Mouse (Mus musculus): ENCODE data around the gene Rxrb. TPM values are rescaled to one million over a fixed set of nuclear protein-coding genes. Genes with fewer than 3 reads are reported as not detected.

Gene Rxrb
- polyA plus RNA-seq, 1 experiment from 2014 or later: 13.8 TPM

DNA sequence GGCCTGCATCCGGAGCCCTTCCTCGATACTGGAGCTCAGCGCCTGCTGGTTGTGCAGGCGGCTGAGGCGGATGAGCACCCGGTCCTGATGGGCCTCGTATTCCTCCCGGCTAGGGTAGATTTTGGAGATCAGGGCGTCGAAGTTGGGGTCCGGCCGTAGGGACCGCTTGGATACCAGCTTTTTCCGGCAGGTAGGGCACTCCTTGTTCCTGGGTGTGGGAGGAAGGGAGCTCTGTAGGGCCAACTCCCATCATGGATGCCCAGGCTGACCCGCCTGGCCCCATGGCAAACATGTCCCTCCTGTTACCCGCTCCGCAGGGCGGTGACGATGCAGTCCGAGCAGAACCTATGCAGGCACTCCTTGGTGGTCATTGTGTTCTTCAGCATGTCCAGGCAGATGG lies 8.6 kb upstream of the Rxrb start:
- Histone ChIP-seq H3K27ac (ENCODE audit: low read depth, low read length) (no peak overlapping the region), H3K36me3 (ENCODE audit: control insufficient read depth, insufficient read depth, low read length) (peaks cover 16% of the 10 kb centered on the region), H3K4me2 (no peak overlapping the region), H3K4me1 (ENCODE audit: control insufficient read depth, insufficient read depth, low read length) (peaks cover 27% of the 10 kb centered on the region), H3K4me3 (ENCODE audit: low read depth, low read length) (0 out of 2 replicates have a peak overlapping the region, but pooled peaks have one; percentile 3), H3K27me3 (ENCODE audit: control insufficient read depth, insufficient read depth, low read length) (no peaks in the 10 kb centered on the region), H3K9me3 (replicated peaks; ENCODE audit: control insufficient read depth, low read length) (no peaks in the 10 kb centered on the region; the same call in 1 of the 2 replicates), H3K9ac (ENCODE audit: low read depth, low read length) (no peak overlapping the region)
- no peak for ATAC-seq (replicated peaks; ENCODE audit: insufficient number of reproducible peaks, low FRiP score, low TSS enrichment)
- WGBS (ENCODE audit: insufficient replicate concordance): 93% methylated on average over 20 of the region's 20 CpGs

DNA sequence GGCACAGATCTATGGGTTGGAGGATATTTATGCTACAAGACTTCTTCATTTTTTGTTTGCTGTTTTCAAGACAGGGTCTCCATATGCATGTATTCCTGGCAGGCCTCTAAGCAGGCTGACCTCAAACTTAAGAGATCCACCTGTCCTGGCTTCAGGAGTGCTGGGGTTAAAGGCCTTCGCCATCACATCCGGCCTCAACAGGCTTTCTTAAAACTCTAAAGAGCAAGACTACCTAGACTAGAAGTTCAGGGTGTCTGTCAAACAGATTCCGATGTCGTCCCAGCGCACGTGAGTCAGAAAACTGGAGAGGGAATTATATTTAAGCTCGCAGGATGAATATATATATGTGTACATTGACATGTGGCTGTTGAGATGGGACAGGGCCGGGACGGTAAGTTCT lies 7.9 kb upstream of the Rxrb start:
- 66% methylated on average over 9 of the region's 9 CpGs for WGBS (ENCODE audit: insufficient replicate concordance)
- Histone ChIP-seq H3K36me3 (ENCODE audit: control insufficient read depth, insufficient read depth, low read length) (peaks cover 18% of the 10 kb centered on the region), H3K9ac (ENCODE audit: low read depth, low read length) (peak overlapping the region; percentile 96), H3K4me2 (peak overlapping the region; percentile 94), H3K9me3 (replicated peaks; ENCODE audit: control insufficient read depth, low read length) (no peaks in the 10 kb centered on the region; the same call in 1 of the 2 replicates), H3K27me3 (ENCODE audit: control insufficient read depth, insufficient read depth, low read length) (no peaks in the 10 kb centered on the region), H3K4me3 (ENCODE audit: low read depth, low read length) (peak overlapping the region; percentile 87), H3K4me1 (ENCODE audit: control insufficient read depth, insufficient read depth, low read length) (peaks cover 32% of the 10 kb centered on the region), H3K27ac (ENCODE audit: low read depth, low read length) (0 out of 2 replicates have a peak overlapping the region, but pooled peaks have one; percentile 88)
- ATAC-seq (replicated peaks; ENCODE audit: insufficient number of reproducible peaks, low FRiP score, low TSS enrichment): no peak

DNA sequence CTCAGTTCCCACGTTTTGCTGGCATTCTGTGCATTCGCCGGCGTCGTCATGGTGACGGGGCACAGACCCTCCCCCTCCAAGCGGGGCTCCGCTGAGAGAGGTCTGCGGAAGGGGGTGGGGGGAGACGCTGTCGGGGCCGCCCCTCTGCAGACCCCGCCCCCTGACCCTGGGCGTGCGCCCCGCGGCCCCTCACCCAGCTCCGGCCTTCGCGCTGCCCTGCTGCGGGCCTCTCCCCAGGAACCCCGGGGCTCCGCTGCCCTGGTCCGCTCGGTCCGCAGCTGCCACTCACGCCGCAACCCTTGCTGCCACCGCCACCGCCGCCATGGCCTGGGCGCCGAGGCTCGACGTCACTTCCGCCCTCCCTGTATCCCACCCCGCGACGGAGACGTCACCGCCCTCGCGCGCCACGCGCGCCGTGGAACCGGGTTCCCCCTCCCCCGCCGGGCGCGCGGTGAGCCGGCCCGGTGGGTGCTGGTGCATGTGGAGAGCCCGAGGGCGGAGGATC lies 7.2 kb upstream of the Rxrb start, which contains the start of gene Ring1:
TSS of gene Ring1 (minus strand) at position 364 of the 505 bp plus-strand sequence.
- H3K4me2 ChIP-seq: peak within 1 kb of the TSS; percentile 94
- peaks cover 25% of the 10 kb centered on the region for H3K36me3 ChIP-seq (ENCODE audit: control insufficient read depth, insufficient read depth, low read length)
- no peaks in the 10 kb centered on the region for H3K9me3 ChIP-seq (replicated peaks; ENCODE audit: control insufficient read depth, low read length)
- peaks cover 35% of the 10 kb centered on the region for H3K4me1 ChIP-seq (ENCODE audit: control insufficient read depth, insufficient read depth, low read length)
- ATAC-seq (replicated peaks; ENCODE audit: insufficient number of reproducible peaks, low FRiP score, low TSS enrichment): peak; percentile 61
- H3K27me3 ChIP-seq (ENCODE audit: control insufficient read depth, insufficient read depth, low read length): no peaks in the 10 kb centered on the region
- H3K4me3 ChIP-seq (ENCODE audit: low read depth, low read length): peak within 1 kb of the TSS; percentile 87
- H3K27ac ChIP-seq (ENCODE audit: low read depth, low read length): peak within 1 kb of the TSS; percentile 88
- under 1% methylated on average over 49 of the region's 58 CpGs for WGBS (ENCODE audit: insufficient replicate concordance)
- H3K9ac ChIP-seq (ENCODE audit: low read depth, low read length): peak within 1 kb of the TSS; percentile 96

DNA sequence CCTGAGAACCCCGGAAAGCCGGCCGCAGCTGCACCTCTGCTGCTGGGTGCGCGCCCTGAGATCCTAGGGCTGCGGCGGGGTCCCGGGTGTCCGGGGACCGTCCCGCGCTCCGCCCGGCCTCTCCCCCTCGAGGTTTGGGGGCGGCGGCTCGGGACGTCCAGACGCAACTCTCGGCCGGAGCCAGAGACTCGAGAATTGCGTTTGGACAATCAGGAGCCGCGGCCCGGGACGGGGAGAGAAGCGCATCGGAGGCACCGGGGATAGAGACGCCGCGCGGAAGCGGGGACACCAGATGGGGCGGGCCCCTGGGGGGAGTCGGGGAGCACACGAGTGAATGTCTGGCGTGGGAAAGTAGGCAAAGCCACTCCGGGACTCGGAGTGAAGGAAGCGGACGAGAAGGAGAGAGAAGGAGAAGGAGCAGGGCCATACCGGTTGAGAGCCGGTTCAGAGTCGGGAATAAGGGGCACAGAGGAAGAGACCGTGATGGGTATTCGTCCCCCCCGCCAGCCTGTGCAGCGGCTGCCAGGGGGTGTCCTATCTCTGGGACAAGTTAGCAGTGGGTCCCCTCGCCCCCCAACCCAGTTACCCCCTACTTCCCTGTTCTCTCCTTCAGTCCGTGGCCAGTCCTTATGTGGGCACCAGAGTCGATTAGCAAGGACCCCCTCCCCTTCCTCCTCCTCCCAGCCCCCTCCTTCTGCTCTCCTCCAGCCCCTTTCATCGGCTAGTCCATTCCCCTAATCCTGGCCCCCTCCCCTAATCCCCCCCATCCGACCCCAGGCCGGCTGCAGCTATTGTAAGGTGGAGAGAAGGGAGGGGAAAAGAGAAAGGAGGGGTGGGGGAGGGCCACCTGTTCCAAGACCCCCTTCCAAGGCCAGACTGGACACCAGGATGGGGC lies 6.5 kb upstream of the Rxrb start:
- H3K4me3 ChIP-seq (ENCODE audit: low read depth, low read length): peak overlapping the region; percentile 87
- peak overlapping the region; percentile 96 for H3K9ac ChIP-seq (ENCODE audit: low read depth, low read length)
- WGBS (ENCODE audit: insufficient replicate concordance): 1% methylated on average over 57 of the region's 57 CpGs
- H3K4me1 ChIP-seq (ENCODE audit: control insufficient read depth, insufficient read depth, low read length): peaks cover 40% of the 10 kb centered on the region
- no peak for ATAC-seq (replicated peaks; ENCODE audit: insufficient number of reproducible peaks, low FRiP score, low TSS enrichment)
- peaks cover 30% of the 10 kb centered on the region for H3K36me3 ChIP-seq (ENCODE audit: control insufficient read depth, insufficient read depth, low read length)
- H3K27ac ChIP-seq (ENCODE audit: low read depth, low read length): peak overlapping the region; percentile 88
- no peaks in the 10 kb centered on the region for H3K9me3 ChIP-seq (replicated peaks; ENCODE audit: control insufficient read depth, low read length)
- peak overlapping the region; percentile 94 for H3K4me2 ChIP-seq
- no peaks in the 10 kb centered on the region for H3K27me3 ChIP-seq (ENCODE audit: control insufficient read depth, insufficient read depth, low read length)

DNA sequence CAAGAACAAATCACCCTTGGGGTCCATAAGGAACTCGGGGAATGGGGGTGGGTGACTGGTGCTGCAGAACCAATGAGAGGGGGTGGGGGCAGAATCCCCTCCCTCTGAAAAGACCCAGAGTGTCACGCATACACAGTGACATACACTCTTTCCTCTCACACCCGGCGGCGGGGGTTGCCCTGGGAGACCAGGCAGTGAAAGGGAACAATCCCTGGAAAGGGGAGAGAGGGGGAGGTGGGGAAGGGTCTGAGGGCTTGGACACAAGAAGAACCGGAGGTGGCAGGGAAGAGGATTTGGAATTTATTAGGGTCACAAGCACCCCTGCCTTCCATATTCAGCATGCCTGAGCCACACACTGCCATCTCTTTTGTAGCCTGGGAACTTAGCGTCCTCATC lies 5.9 kb upstream of the Rxrb start:
- WGBS (ENCODE audit: insufficient replicate concordance): 14% methylated on average over 7 of the region's 7 CpGs
- Histone ChIP-seq H3K36me3 (ENCODE audit: control insufficient read depth, insufficient read depth, low read length) (peaks cover 27% of the 10 kb centered on the region), H3K4me1 (ENCODE audit: control insufficient read depth, insufficient read depth, low read length) (peaks cover 46% of the 10 kb centered on the region), H3K27me3 (ENCODE audit: control insufficient read depth, insufficient read depth, low read length) (no peaks in the 10 kb centered on the region), H3K9ac (ENCODE audit: low read depth, low read length) (peak overlapping the region; percentile 96; the same call in 1 of the 2 replicates), H3K4me3 (ENCODE audit: low read depth, low read length) (peak overlapping the region; percentile 87), H3K9me3 (replicated peaks; ENCODE audit: control insufficient read depth, low read length) (no peaks in the 10 kb centered on the region), H3K27ac (ENCODE audit: low read depth, low read length) (no peak overlapping the region), H3K4me2 (peak overlapping the region; percentile 94)
- ATAC-seq (replicated peaks; ENCODE audit: insufficient number of reproducible peaks, low FRiP score, low TSS enrichment): no peak

DNA sequence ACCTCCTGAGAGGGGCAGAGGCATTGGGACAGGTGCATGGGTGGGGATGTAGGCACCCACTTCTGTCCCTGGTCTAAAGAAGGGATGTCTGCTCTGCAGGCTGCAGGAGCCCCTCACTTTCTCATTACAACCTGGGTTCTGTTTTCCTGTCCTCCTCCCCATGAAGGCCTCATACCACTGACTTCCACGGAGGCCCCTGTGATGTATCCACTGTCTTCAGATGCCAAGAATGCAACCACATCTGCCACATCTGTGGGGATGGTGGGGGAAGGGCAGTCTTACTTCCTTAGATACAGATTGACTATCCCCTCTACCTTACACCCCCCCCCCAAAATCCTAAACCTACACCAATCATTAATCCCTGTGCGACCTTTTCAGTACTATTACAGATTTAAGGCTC lies 5.4 kb upstream of the Rxrb start:
- ATAC-seq (replicated peaks; ENCODE audit: insufficient number of reproducible peaks, low FRiP score, low TSS enrichment): no peak
- Histone ChIP-seq H3K9ac (ENCODE audit: low read depth, low read length) (0 out of 2 replicates have a peak overlapping the region, but pooled peaks have one; percentile 22), H3K4me3 (ENCODE audit: low read depth, low read length) (0 out of 2 replicates have a peak overlapping the region, but pooled peaks have one; percentile 87)

DNA sequence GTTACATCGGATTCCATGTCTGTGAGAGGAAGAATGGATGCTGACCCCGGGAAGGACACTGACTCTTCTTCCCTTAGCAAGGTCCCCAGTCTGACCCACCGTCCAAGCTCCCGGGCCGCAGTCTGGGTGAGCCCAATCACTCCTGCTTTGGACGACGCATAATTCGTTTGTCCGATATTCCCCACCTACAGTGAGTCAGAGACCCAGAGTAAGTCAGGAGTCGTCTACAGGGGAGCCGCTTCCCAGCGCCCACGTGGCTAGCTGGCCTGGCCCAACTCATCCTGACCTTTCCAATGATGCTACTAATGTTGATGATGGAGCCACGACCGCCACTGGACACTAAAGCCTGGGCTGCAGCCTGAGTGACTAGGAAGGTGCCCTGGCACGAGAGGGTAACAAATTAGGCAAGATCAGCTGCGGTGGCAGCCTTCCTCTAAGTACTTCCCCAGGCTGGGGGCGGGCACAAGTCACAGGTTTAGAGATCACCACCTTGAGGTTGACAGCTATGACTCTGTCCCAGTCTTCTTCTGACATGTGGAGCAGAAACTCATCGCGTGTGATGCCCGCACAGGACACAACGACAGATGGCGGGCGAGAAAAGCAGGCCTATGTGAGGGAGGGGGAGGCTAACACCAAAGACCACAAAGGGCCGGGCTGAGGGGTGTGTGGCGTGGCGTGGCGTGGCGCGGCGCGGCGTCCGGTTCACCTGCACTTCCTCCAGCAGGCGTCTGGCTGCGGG lies 4.5 kb upstream of the Rxrb start:
- H3K36me3 ChIP-seq (ENCODE audit: control insufficient read depth, insufficient read depth, low read length): peaks cover 19% of the 10 kb centered on the region
- H3K4me3 ChIP-seq (ENCODE audit: low read depth, low read length): peak overlapping the region; percentile 71
- H3K9me3 ChIP-seq (replicated peaks; ENCODE audit: control insufficient read depth, low read length): no peaks in the 10 kb centered on the region
- peaks cover 47% of the 10 kb centered on the region for H3K4me1 ChIP-seq (ENCODE audit: control insufficient read depth, insufficient read depth, low read length)
- 10% methylated on average over 36 of the region's 36 CpGs for WGBS (ENCODE audit: insufficient replicate concordance)
- H3K27me3 ChIP-seq (ENCODE audit: control insufficient read depth, insufficient read depth, low read length): no peaks in the 10 kb centered on the region
- ATAC-seq (replicated peaks; ENCODE audit: insufficient number of reproducible peaks, low FRiP score, low TSS enrichment): no peak
- peak overlapping the region; percentile 78 for H3K9ac ChIP-seq (ENCODE audit: low read depth, low read length)
- peak overlapping the region; percentile 97 for H3K4me2 ChIP-seq
- H3K27ac ChIP-seq (ENCODE audit: low read depth, low read length): peak overlapping the region; percentile 73

More for the DNA sequence above, 5.4 kb upstream of the Rxrb start:
- WGBS (ENCODE audit: insufficient replicate concordance): 35% methylated on average over 2 of the region's 2 CpGs
- Histone ChIP-seq H3K27ac (ENCODE audit: low read depth, low read length) (no peak overlapping the region), H3K4me1 (ENCODE audit: control insufficient read depth, insufficient read depth, low read length) (peaks cover 47% of the 10 kb centered on the region), H3K36me3 (ENCODE audit: control insufficient read depth, insufficient read depth, low read length) (peaks cover 23% of the 10 kb centered on the region), H3K4me2 (peak overlapping the region; percentile 97), H3K27me3 (ENCODE audit: control insufficient read depth, insufficient read depth, low read length) (no peaks in the 10 kb centered on the region), H3K9me3 (replicated peaks; ENCODE audit: control insufficient read depth, low read length) (no peaks in the 10 kb centered on the region)

DNA sequence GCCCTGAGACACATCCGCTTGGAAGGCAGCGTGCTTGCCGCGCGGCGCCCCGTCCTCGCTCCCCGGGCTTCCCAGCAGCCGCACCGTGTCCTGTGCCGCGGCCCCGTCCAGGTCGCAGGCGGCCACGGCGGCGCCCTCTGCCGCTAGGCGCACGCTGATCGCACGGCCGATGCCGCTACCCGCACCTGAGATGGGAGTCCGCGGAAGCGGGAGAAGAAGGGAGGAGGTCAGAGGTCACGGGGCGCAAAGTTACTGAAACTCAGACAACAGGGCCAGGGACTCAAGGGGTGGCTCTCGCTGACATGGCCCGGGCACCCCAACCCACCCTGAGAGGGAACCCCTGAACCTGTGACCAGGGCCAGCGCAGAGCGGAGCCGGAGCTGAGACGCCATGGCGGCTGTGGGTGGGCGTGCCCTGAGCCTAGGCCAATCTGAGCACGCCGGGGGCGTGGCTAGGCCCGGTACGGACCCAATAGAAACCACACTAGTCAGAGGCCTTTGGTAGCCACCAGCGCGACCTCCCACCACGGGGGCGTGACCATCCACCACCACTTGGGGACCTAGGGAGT lies 3.9 kb upstream of the Rxrb start, which contains the start of gene H2-Ke6:
TSS of gene H2-Ke6 (minus strand) at position 405 of the 568 bp plus-strand sequence.
- Histone ChIP-seq H3K4me2 (peak within 1 kb of the TSS; percentile 97), H3K36me3 (ENCODE audit: control insufficient read depth, insufficient read depth, low read length) (peaks cover 17% of the 10 kb centered on the region), H3K27ac (ENCODE audit: low read depth, low read length) (peak within 1 kb of the TSS; percentile 73), H3K9me3 (replicated peaks; ENCODE audit: control insufficient read depth, low read length) (no peaks in the 10 kb centered on the region), H3K4me1 (ENCODE audit: control insufficient read depth, insufficient read depth, low read length) (peaks cover 51% of the 10 kb centered on the region), H3K27me3 (ENCODE audit: control insufficient read depth, insufficient read depth, low read length) (no peaks in the 10 kb centered on the region), H3K4me3 (ENCODE audit: low read depth, low read length) (peak within 1 kb of the TSS; percentile 71), H3K9ac (ENCODE audit: low read depth, low read length) (peak within 1 kb of the TSS; percentile 78)
- ATAC-seq (replicated peaks; ENCODE audit: insufficient number of reproducible peaks, low FRiP score, low TSS enrichment): peak; percentile 81
- WGBS (ENCODE audit: insufficient replicate concordance): under 1% methylated on average over 48 of the region's 49 CpGs
